Mouse (Mus musculus): ENCODE measurements at regions not wholly inside any gene's neighbourhood (a gene's known extent, or its start where the extent isn't known, plus 50 kb on each side); places are given as distances from the start of the nearest gene placed in this dataset.

GRCm38 (mm10) chr12:39952854-39953253, 85.0 kb downstream of the Arl4a start:
- DNase-seq: no peak
- intact Hi-C loops (cut with DNase I): loop anchor here (5.0 kb wide), 1 partner anchor 84 kb away; the partner anchor contains the start of gene Arl4a

- intact Hi-C loops (cut with DNase I): loop anchor here (5.0 kb wide), 1 partner anchor 85 kb away; the partner anchor contains the start of gene Arl4a
- no peak for DNase-seq
Observed at GRCm38 (mm10) chr12:39951911-39952310, 85.9 kb downstream of the Arl4a start.

GRCm38 (mm10) chr12:39950270-39950801, 87.5 kb downstream of the Arl4a start:
- DNase-seq: no peak
- intact Hi-C loops (cut with DNase I): loop anchor here (5.0 kb wide), 1 partner anchor 87 kb away; the partner anchor contains the start of gene Arl4a

- no peak for DNase-seq
- intact Hi-C loops (cut with DNase I): no loop called here
Observed at GRCm38 (mm10) chr12:39942910-39943309, 94.9 kb downstream of the Arl4a start.

GRCm38 (mm10) chr12:39941162-39941561, 96.7 kb downstream of the Arl4a start:
- intact Hi-C loops (cut with DNase I): no loop called here
- no peak for DNase-seq

GRCm38 (mm10) chr12:39939017-39939416, 98.8 kb downstream of the Arl4a start:
- intact Hi-C loops (cut with DNase I): no loop called here
- no peak for DNase-seq

GRCm38 (mm10) chr12:39938211-39938610, 99.6 kb downstream of the Arl4a start:
- intact Hi-C loops (cut with DNase I): no loop called here
- no peak for DNase-seq

GRCm38 (mm10) chr12:39936331-39936730, 101.5 kb downstream of the Arl4a start:
- DNase-seq: no peak
- intact Hi-C loops (cut with DNase I): no loop called here

GRCm38 (mm10) chr12:39935775-39936174, 102.0 kb downstream of the Arl4a start:
- intact Hi-C loops (cut with DNase I): no loop called here
- no peak for DNase-seq

- intact Hi-C loops (cut with DNase I): no loop called here
- no peak for DNase-seq
Observed at GRCm38 (mm10) chr12:39934877-39935276, 102.9 kb downstream of the Arl4a start.

GRCm38 (mm10) chr12:39931251-39931650, 106.6 kb downstream of the Arl4a start:
- DNase-seq: no peak
- intact Hi-C loops (cut with DNase I): no loop called here

GRCm38 (mm10) chr12:39927902-39928301, 109.9 kb downstream of the Arl4a start:
- intact Hi-C loops (cut with DNase I): no loop called here

GRCm38 (mm10) chr12:39927014-39927413, 110.8 kb downstream of the Arl4a start:
- no peak for DNase-seq
- intact Hi-C loops (cut with DNase I): no loop called here

More at GRCm38 (mm10) chr12:39927902-39928301, 109.9 kb downstream of the Arl4a start:
- no peak for DNase-seq

- intact Hi-C loops (cut with DNase I): no loop called here
- no peak for DNase-seq
Observed at GRCm38 (mm10) chr12:39921481-39921880, 116.3 kb downstream of the Arl4a start.

GRCm38 (mm10) chr12:39920466-39920913, 117.3 kb downstream of the Arl4a start:
- DNase-seq: peak in 1 of 2 experiments; percentile 15
- intact Hi-C loops (cut with DNase I): no loop called here

- intact Hi-C loops (cut with DNase I): no loop called here
- DNase-seq: no peak
Observed at GRCm38 (mm10) chr12:39919909-39920308, 117.9 kb downstream of the Arl4a start.

- intact Hi-C loops (cut with DNase I): no loop called here
- DNase-seq: no peak
Observed at GRCm38 (mm10) chr12:39888493-39888892, 149.3 kb downstream of the Arl4a start.

GRCm38 (mm10) chr12:39885366-39885765, 152.5 kb downstream of the Arl4a start:
- intact Hi-C loops (cut with DNase I): no loop called here

GRCm38 (mm10) chr12:39880309-39880708, 157.5 kb downstream of the Arl4a start:
- DNase-seq: no peak
- intact Hi-C loops (cut with DNase I): no loop called here

More at GRCm38 (mm10) chr12:39885366-39885765, 152.5 kb downstream of the Arl4a start:
- DNase-seq: no peak

- intact Hi-C loops (cut with DNase I): no loop called here
- DNase-seq: no peak
Observed at GRCm38 (mm10) chr12:39873917-39874316, 163.9 kb downstream of the Arl4a start.

GRCm38 (mm10) chr12:39861797-39862196, 176.0 kb downstream of the Arl4a start:
- intact Hi-C loops (cut with DNase I): no loop called here
- no peak for DNase-seq

- no peak for DNase-seq
- intact Hi-C loops (cut with DNase I): no loop called here
Observed at GRCm38 (mm10) chr12:39851610-39852009, 186.2 kb downstream of the Arl4a start.
